Mouse (Mus musculus) G1E (cell line): Measurements from ENCODE around the gene Spata25. TPM values are rescaled to one million over a fixed set of nuclear protein-coding genes. Genes with fewer than 3 reads are reported as not detected.
A peak's percentile ranks its signal among the peaks of the same experiment; 100 is the strongest.
"Not testable (repeated sequence)": the region's sequence is repeated elsewhere in the genome, so short reads cannot be mapped to it uniquely, and the experiment has no call there.

ENCODE experiments used
- ATAC-seq: 2 replicates; pipeline ENCODE4 v1.8.0; 2016; ENCODE audit warnings: mild to moderate bottlenecking; ENCODE audit not compliant: insufficient number of reproducible peaks, poor library complexity, low FRiP score, severe bottlenecking; ENCODE audit errors: extremely low read depth
- DNase-seq: peaks from one replicate; pipeline ENCODE4 v3.0.0; 2012; ENCODE audit warnings: low spot score
- H3K27me3 ChIP-seq: 2 replicates; pipeline ENCODE4 v1.6.1; 2012; ENCODE audit warnings: mild to moderate bottlenecking, low read length, inconsistent platforms; ENCODE audit not compliant: insufficient read depth
- H3K36me3 ChIP-seq: replicated peaks from 2 replicates; pipeline ENCODE3; 2012; ENCODE audit warnings: mild to moderate bottlenecking, inconsistent platforms
- H3K4me1 ChIP-seq: 2 replicates; pipeline ENCODE4 v1.6.1; 2012; ENCODE audit warnings: low read depth, low read length, inconsistent platforms, mixed read lengths; ENCODE audit not compliant: insufficient read depth
- H3K4me3 ChIP-seq: 2 replicates; pipeline ENCODE4 v1.5.1; 2012; ENCODE audit warnings: low read depth, mild to moderate bottlenecking, inconsistent platforms, low read length, moderate library complexity, mixed read lengths
- H3K9me3 ChIP-seq: replicated peaks from 2 replicates; pipeline ENCODE4 v1.6.1; 2012; ENCODE audit warnings: inconsistent platforms
- CTCF ChIP-seq: IDR thresholded peaks from 2 replicates; pipeline ENCODE4 v1.5.1; 2012; ENCODE audit warnings: low read depth, low read length, inconsistent platforms, mixed read lengths
- GATA1 ChIP-seq: IDR thresholded peaks from 2 replicates; pipeline ENCODE4 v1.6.1; 2012; ENCODE audit warnings: borderline replicate concordance, low read length, inconsistent platforms, mixed read lengths
- GATA2 ChIP-seq: IDR thresholded peaks from 2 replicates; pipeline ENCODE4 v1.6.1; 2012; ENCODE audit warnings: low read depth, low read length, inconsistent platforms, borderline replicate concordance
- POLR2AphosphoS5 ChIP-seq: IDR thresholded peaks from 2 replicates; pipeline ENCODE4 v1.6.1; 2012; ENCODE audit warnings: low read depth, low read length, inconsistent platforms; ENCODE audit not compliant: insufficient replicate concordance
- TAL1 ChIP-seq: conservative IDR thresholded peaks from 2 replicates; pipeline ENCODE4 v1.6.1; 2012; ENCODE audit warnings: low read depth, low read length, inconsistent platforms, mixed read lengths
- polyA plus RNA-seq: library from polyadenylated mRNA; stranded (reverse); fragments of >175 nt; gene quantifications from 2 replicates; pipeline ENCODE4 v1.2.3, GENCODE M21; 2012
- total RNA-seq, 2 experiments: library from RNA; stranded (forward) in 1 of 2; stranded (reverse) in 1 of 2; fragments of 200-1000 nt in 1 of 2; fragments of >200 nt in 1 of 2; fragmentation: Nextera tagmentation in 1 of 2; gene quantifications; 2 replicates each; pipeline ENCODE4 v1.2.3; 2014 to 2017

The Spata25 gene
- not detected in 2 replicates for total RNA-seq (2014; fragmentation: Nextera tagmentation)
- not detected in 2 replicates for total RNA-seq (2017)
- not detected in 2 replicates for polyA plus RNA-seq

DNA sequence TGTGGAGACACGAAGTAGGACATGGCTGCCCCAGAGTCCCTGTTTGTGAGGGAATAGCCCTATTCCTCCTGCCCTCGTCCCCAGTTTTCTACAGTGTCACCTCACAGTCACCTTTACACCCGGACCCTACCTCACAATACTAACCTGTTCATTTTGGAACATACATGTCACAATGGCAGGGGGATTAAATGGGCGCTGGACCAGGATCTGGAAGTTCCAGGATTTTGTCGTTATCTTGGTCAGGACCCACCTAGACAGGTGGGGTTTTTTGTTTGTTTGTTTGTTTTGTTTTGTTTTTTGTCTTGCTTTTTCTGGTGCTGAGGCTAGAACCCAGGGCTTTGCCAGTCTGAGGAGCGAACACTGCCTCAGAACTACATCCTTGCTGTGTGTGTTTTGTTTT lies at the start of gene Spata25:
TSS of gene Spata25 (minus strand) at position 101 of the 400 bp plus-strand sequence.
- H3K4me1 ChIP-seq: peaks cover 20% of the 10 kb centered on the region

DNA sequence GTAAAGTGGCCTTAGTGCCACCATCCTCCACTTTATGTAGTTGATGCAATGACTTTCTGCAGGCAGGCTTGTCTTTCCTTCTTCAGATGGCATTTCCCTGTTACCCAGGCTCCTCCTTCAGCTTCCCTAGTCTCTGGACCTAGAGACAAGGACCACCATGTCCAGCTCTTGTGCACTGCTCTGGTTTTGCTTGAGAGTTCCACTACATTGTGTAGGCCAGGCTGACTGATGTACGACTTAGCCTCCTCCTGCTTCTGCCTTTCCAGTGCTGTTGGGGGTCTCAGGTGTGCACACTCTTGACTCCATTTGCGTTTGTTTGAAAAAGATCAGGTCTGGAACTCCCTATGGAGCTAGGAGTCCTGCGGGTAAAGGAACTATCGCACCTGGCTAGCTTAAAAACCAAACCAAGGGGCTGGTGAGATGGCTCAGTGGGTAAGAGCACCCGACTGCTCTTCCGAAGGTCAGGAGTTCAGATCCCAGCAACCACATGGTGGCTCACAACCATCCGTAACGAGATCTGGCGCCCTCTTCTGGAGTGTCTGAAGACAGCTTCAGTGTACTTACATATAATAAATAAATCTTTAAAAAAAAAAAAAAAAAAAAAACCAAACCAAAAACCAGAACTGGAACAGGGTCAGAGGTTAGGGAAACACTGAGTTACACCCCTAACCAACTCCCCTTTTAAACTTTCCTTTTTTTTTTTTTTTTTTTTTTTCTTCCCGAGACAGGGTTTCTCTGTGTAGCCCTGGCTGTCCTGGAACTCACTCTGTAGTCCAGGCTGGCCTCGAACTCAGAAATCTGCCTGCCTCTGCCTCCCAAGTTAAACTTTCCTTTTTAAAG lies 49.3 kb upstream of the Spata25 start:
- not testable (repeated sequence) for DNase-seq, H3K9me3 ChIP-seq, ATAC-seq
- Histone ChIP-seq H3K4me3 (peak overlapping the region; percentile 90; the same call in 1 of the 2 replicates), H3K4me1 (peaks cover 42% of the 10 kb centered on the region), H3K36me3 (peaks cover 20% of the 10 kb centered on the region), H3K27me3 (peaks cover 10% of the 10 kb centered on the region; the same call in 1 of the 2 replicates)

More for the DNA sequence above, at the start of gene Spata25:
- DNase-seq: no peak
- TF ChIP-seq CTCF (no peak), GATA1 (no peak), GATA2 (no peak)
- Histone ChIP-seq H3K36me3 (peaks cover 54% of the 10 kb centered on the region), H3K9me3 (no peaks in the 10 kb centered on the region), H3K27me3 (no peaks in the 10 kb centered on the region; the same call in 1 of the 2 replicates), H3K4me3 (no peak within 1 kb of the TSS)
- no peak for ATAC-seq

- H3K36me3 ChIP-seq, H3K9me3 ChIP-seq, ATAC-seq, DNase-seq, H3K4me3 ChIP-seq: not testable (repeated sequence)
- H3K4me1 ChIP-seq: peaks cover 32% of the 10 kb centered on the region
- H3K27me3 ChIP-seq: peaks cover 17% of the 10 kb centered on the region; the same call in 1 of the 2 replicates
Measured at GRCm38 (mm10) chr2:164875648-164876047, 47.3 kb upstream of the Spata25 start.

DNA sequence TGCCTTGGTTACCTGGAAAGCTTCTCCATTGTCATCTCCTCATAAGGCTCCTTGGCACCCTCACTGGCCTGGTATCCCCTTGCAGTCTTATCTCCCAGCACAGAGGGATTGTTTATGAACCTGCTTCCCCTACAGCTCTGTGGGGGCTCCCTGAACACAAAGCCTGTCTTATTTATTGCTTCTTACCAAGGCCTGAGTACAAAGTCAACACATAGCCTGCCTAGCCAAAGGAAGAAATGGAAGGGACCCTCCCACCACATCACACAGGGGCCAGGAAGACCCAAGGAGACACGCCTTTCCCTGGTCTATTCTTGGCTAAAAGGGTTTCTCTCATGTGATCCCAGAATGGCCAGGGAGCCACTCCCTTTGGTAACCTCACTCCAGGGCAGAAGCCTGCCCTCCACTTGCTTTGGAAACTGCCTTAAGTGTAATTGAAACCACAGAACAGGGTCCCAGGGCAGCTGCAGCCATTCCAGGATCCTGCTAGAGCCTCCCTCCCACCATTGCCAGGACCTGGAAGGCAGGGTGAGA lies 46.0 kb upstream of the Spata25 start:
- no peak for ATAC-seq
- Histone ChIP-seq H3K4me1 (peaks cover 26% of the 10 kb centered on the region), H3K27me3 (peaks cover 25% of the 10 kb centered on the region), H3K4me3 (no peak overlapping the region), H3K9me3 (no peaks in the 10 kb centered on the region), H3K36me3 (peaks cover 7% of the 10 kb centered on the region)
- TF ChIP-seq GATA2 (no peak), CTCF (no peak), TAL1 (no peak), GATA1 (no peak), POLR2AphosphoS5 (no peak)
- no peak for DNase-seq

GRCm38 (mm10) chr2:164873621-164874020 lies 45.3 kb upstream of the Spata25 start:
- Histone ChIP-seq H3K4me1 (peaks cover 22% of the 10 kb centered on the region), H3K27me3 (peaks cover 25% of the 10 kb centered on the region), H3K36me3 (peaks cover 7% of the 10 kb centered on the region), H3K4me3 (no peak overlapping the region), H3K9me3 (no peaks in the 10 kb centered on the region)
- no peak for ATAC-seq
- DNase-seq: no peak
- TF ChIP-seq GATA2 (no peak), CTCF (no peak), TAL1 (no peak), GATA1 (no peak), POLR2AphosphoS5 (no peak)

- Histone ChIP-seq H3K4me3 (no peak overlapping the region), H3K9me3 (peaks cover 4% of the 10 kb centered on the region), H3K36me3 (no peaks in the 10 kb centered on the region), H3K27me3 (peaks cover 25% of the 10 kb centered on the region), H3K4me1 (peaks cover 10% of the 10 kb centered on the region; the same call in 1 of the 2 replicates)
- ATAC-seq (no peak), DNase-seq (no peak)
- TF ChIP-seq POLR2AphosphoS5 (no peak), GATA1 (no peak), TAL1 (no peak), GATA2 (no peak)
Measured at GRCm38 (mm10) chr2:164871602-164872303, 43.4 kb upstream of the Spata25 start.
